Mouse (Mus musculus) lung, postnatal 10 days (tissue): ENCODE results near the gene Mgat2.
A peak's percentile ranks its signal among the peaks of the same experiment; 100 is the strongest.
"Not testable (repeated sequence)": the region's sequence is repeated elsewhere in the genome, so short reads cannot be mapped to it uniquely, and the experiment has no call there.

Experiments
- DNase-seq: peaks from one replicate; pipeline ENCODE4 v3.0.0; 2021

Gene Mgat2

GRCm38 (mm10) chr12:69183583-69184308, at the start of gene Mgat2, which contains the start of gene Rpl36al:
Gene Mgat2 (plus strand): TSS chr12:69184157.
Gene Rpl36al (minus strand): TSS chr12:69184083.
- DNase-seq = peak; percentile 99

DNA sequence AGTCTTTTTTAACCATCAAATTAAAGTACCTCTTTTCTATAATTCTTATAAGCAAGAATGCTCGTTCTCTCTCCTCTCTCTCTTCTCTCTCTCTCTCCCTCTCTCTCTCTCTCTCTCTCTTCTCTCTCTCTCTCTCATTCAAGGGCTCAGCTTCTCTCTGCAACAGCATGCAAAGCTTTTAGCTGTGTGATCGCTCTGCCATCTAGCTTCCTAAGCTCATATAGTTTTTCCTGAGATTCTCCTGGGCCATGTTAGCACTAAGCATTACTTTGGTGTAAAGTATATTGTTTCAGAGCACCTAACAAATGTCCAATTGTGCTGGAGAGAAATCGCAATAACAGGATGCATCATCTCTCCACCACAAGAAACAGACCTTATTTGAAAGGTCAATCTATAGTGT, 44.8 kb upstream of the Mgat2 start:
- DNase-seq = no peak

DNA sequence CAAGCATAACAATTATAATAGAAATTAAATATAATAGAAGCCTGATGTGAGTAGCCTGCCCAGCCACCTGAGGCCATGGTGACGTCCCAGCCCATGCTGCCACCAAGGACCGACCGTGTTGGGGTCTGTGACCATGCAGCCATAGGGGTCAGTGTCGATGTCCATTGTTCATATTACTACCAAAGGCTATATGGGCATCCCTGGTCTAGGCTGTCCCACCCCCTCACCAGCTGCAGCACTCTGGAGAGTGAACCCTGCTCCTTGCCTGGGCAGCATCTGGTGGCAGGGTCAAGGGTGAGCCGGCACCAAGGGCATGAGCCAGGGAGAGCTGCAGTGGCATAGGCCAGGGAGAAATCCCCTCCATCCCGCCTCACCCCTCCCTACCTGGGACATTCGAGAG, 44.1 kb upstream of the Mgat2 start:
- DNase-seq = no peak

GRCm38 (mm10) chr12:69143460-69143859, 40.5 kb upstream of the Mgat2 start:
- no peak for DNase-seq

- no peak for DNase-seq
Observed at GRCm38 (mm10) chr12:69147166-69147735, 36.7 kb upstream of the Mgat2 start.

GRCm38 (mm10) chr12:69150049-69150448, 33.9 kb upstream of the Mgat2 start:
- no peak for DNase-seq

- no peak for DNase-seq
Observed at GRCm38 (mm10) chr12:69155923-69156322, 28.0 kb upstream of the Mgat2 start.

DNA sequence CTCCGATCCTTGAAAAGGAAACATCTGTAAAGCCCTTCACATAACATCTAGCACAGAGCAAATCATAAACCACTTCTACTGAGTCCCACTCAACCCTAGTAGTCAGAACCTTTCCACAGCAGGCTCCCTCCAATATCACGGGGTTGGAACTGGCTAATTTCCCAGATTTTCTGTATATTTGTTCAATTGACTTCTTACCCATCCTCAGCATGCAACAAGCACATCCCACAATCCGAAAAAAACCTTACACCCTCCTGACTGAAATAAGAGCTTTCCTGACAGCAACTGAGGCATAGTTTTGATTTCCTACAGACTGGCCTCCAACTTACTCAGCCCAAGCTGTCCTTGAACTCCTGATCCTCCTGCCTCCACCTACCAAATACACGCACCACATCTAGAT, 27.5 kb upstream of the Mgat2 start:
- DNase-seq = no peak

DNA sequence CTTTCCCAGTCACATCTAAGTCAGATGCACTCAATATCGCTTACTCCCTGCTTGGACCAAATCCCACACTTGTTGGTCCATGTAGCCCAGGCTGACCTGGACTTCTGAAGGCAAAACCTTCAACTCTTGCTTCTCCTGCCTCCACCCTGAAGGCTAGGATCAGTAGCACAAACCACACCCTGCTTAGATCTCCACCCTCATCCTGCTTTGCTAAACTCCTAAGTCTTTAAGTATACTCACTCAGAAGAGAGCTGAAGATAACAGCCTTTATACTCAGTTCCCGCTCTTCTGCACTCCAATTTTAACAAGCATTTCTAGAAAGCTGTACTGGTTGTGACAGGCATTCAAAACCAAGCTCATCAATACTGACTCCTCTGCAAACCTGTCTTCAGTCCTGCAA, 26.9 kb upstream of the Mgat2 start:
- no peak for DNase-seq

DNA sequence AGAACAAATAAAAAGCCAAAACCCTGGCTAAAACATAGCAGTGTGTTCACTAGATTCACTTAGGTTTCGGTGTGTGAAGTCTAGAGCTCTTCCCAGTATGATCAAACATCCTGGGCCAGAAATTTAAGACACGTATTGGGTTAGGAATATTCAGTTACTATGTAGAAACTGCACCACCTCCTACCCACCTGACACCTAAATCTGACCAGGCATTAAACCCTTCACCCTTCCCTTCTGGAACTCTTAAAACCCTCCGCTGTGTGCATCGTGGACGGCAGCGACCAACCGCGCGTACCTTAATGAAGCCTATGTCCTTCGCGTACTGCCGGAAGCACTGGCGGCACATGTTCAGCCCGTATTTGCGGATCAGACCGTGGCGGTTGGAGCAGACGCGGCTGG, 25.6 kb upstream of the Mgat2 start:
- DNase-seq = no peak

- DNase-seq = peak; percentile 98
Observed at GRCm38 (mm10) chr12:69158765-69159577, 25.0 kb upstream of the Mgat2 start, which contains the start of gene Rps29. Gene Rps29 (minus strand): TSS chr12:69159186.

- DNase-seq = peak; percentile 39
Observed at GRCm38 (mm10) chr12:69159578-69159940, 24.4 kb upstream of the Mgat2 start.

DNA sequence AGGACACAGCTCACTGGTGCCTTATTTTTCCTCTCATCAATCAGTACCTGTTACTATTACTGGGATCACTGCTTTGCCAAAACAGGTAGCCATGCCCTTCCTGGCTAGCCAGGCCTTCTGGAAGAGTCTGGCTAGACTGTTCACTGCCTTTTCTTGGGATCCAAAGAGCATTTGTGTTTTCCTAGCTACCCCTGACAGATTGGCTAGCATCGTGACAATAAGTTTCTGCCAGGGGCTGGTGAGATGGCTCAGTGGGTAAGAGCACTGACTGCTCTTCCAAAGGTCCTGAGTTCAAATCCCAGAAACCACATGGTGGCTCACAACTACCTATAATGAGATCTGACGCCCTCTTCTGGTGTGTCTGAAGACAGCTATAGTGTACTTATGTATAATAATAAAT, 23.3 kb upstream of the Mgat2 start:
- DNase-seq = not testable (repeated sequence)

DNA sequence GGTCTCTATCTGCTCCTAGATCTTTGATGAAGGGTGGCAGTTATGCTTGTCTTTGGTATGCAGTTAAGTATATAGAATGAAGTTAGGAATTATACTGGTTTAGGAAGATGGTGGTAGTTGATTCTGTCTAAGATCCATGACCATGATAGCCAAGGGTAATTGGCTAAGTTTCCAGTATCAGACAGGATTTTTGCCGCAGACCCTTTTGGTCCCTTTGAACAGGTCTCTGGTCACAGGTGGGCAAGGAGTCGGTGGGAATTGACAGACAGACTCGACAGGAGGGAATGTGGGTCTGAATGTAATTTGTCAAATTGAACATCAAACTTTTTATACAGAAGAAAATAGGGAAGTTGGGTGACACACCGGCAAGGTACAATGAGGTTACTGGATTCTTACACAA, 20.4 kb upstream of the Mgat2 start:
- DNase-seq = not testable (repeated sequence)

DNA sequence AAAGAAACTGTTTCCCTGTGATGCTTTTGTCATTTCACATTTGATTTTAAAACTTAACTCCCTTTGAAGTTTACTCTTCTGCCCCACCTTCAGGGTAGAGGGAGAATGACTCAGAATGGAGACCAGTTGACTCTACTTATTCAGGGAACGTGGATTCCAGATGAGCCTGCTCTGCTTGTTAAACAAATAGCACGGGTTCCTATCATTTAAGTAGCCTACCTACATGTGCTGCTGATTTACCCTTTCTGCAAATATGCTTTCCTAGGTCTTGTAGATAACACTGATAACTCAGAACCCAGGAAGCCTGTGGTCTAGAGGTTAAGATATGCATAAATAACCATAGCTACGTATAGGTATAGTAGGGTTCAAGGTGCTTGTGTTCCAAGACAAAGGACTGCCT, 19.1 kb upstream of the Mgat2 start:
- DNase-seq = no peak

DNA sequence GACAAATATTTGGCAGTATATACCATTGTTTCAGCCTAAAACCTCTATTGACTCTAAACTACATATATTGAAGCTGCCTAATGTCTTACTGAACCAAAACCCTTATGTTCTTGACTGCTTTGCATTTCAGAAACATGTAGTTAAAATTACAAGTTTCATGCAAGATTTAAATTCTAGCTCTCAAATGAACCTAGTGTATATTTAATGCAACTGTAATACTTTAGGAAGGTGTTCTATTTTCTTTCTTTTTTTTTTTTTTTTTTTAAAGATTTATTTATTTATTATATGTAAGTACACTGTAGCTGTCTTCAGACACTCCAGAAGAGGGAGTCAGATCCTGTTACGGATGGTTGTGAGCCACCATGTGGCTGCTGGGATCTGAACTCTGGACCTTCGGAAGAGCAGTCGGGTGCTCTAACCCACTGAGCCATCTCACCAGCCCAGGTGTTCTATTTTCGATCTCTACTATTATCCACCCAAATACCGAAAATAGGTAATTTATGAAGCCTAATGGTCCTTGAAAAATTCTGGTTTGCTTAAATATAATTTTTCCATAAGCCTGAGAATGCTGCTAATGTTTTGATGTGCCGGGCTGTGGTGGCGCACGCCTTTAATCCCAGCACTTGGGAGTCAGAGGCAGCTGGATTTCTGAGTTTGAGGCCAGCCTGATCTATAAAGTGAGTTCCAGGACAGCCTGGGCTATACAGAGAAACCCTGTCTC, 16.9 kb upstream of the Mgat2 start:
- DNase-seq = not testable (repeated sequence)

DNA sequence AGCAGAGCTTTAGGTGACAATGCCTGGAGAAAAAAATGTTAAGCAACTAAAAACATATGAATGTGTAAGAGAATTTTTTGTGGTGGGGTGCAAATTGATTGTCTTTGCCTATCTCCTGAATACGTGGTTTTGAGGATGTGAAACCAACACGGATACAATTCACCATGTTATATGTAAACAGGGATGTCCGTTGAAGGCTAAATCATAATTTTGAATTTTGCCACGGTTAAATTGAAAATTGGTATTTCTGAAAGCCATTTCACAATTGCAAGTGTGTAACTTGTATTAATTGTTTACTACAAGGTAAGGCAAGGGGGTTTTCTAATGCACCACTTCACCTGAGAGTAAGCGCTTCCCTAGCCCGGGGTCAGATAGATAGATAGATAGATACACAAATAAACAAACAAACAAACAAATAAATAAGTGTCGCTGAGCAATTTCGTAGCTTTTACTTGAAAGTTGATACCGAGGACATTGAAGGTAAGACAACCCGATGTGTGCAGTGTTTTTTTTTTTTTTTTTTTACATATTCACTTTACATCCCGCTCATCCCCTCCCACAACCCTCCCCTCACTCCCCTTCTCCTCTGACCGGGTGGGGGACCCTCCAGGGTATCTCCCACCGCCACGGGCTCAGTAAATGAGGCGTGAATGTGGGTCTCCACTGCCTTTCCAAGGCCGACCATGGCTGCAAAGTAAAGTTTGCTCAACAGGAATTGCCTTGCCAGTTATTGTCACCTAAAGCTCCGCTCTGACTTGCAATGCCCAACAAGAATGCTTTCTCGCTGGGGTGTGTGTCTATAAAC, 16.1 kb upstream of the Mgat2 start:
- no peak for DNase-seq

DNA sequence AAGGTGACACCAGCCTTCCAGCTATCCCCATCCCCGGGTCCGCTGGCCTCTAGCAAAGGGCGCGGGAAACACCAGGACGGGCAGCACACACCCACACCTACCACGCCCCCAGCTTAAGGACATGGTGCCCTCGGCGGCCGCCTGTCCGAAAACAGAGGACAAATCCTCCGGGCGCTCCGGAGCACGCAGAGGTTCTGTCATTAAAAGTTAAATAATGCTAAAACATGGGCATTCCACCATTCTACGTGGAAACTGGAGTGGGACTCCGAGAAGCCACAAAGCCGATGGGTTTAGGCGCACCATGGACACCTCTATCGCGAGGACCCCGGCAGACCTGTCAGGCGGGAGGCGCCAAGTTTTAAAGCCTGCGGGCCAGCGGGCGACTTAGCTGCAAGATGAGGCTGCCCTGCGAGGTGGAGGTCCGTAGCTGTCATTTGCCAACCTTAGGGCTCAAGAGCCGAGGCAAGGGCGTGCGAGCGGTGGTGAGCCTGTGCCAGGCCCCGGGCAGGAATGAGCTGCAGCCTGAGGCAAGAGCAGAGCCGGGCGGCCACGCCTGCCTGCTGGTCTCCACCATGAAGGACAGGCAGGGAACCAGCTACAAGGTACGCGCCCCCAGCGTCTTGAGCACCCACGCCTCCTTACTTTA, 15.4 kb upstream of the Mgat2 start, which contains the start of gene Lrr1:
Gene Lrr1 (plus strand): TSS at position 354 of the 646 bp plus-strand sequence.
- peak; percentile 87 for DNase-seq

DNA sequence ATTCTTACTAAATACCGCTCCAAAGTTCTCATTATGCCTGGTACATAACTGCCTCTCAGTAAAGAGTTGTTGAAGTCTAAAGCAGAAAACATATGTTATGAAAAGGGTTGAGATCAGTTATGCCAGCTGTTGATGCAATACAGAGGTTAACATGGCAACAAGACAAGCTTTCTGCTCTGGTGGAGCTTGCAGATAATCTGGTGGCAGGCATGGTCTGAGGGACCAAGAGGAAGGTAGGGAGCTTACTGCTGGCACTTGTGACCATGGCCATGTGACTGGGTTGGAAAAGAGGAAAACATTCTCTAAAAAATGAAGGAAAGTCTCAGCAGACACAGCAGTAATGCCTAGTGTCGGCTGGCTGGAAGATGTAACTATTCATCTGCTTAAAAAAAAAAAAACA, 12.7 kb upstream of the Mgat2 start:
- no peak for DNase-seq

DNA sequence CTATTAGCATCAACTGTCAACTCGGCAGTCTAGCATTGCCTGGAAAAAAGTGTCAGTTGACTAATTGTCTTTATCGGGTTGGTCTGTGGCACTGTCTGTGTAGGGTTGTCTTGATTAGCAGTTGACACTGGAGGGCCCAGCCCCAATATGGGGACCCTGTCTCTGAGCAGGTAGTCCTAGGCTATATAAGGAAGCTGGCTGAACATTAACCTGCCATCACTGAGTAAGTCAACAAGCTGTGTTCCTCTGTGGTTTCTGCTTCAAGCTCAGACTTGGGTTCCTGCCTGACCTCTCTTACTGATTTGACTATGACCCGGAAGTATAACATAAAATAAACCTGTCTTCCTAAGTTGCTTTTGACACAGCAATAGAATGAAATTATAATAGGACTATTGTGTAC, 8.0 kb upstream of the Mgat2 start:
- DNase-seq = no peak

DNA sequence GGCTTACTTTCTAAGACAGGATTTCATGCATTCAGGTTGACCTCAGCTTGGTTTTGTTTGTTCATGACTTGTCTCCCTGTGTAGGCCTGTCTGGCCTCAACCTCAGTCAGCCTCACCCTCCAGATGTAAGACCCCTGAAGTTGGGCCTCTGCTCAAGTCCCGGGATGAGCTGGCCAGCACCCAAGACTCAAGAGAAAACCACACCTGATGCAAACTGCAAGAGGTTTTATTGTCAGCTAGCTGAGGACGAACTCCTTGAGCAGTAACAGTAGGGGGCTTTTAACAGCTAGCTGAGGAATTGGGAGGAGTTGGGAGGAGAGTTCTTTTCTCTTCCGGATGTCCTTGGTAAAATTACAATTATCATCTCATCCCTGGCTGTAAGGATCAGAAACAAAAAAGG, 6.4 kb upstream of the Mgat2 start:
- DNase-seq = no peak

DNA sequence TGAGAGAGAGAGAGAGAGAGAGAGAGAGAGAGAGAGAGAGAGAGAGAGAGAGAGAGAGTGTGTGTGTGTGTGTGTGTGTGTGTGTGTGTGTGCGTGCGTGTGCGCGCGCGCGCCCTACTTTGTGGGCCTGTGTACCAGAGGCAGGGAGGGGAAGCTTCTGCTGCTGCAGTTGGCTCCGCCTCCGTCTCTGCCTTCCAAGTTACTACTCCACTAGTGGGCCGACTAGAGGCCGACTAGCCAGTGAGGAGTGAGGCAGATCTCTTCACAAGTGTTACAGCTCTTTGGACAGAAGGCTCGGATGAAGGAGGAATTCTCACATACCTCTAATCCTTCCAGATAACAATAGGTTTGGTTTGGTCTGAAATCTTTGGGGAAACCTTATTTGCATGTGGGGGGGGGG, 4.6 kb upstream of the Mgat2 start:
- no peak for DNase-seq
